Mouse (Mus musculus): ENCODE measurements around the gene Aplf.

DNA sequence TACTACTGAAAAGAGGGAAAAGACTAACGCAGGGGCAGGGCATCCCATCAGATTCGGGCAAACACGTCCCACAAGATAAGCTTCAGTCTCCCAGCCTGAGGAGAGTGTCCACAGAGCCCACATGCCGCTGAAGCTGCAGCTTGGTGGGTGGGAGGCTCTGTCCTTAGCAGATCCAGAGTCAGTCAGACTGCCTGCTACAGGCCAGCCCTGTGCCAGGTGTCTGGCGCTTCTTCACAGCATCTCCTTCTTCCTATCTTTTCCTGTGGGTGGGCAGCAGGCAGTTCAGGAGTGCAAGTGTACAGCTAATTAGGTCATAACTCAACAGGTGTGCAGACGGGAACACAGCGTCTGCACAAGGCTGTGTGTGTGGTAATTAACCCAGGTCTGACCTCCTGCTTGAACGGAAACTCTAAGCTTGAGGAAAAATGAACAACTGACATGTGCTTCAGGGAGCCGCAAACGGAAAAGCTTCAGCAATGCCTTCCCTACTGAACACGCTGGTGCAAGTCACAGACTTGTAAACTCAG is 33.8 kb downstream of the Aplf start:
- TF ChIP-seq CTCF (IDR thresholded peaks at IDR 0.05; ENCODE audit: low read depth) (no peak), EP300 (IDR thresholded peaks at IDR 0.05; ENCODE audit: low read depth) (no peak)

All from liver, postnatal 0 days (tissue).